Mouse (Mus musculus) duodenum, adult 2 months (tissue): Measurements from ENCODE around the gene Tyw1. TPM values are rescaled to one million over a fixed set of nuclear protein-coding genes. Genes with fewer than 3 reads are reported as not detected.

Source experiments
- polyA plus RNA-seq: library from polyadenylated mRNA; depleted of rRNA; stranded (reverse); fragments of >200 nt; gene quantifications from 2 replicates; pipeline ENCODE4 v1.2.3, GENCODE M21; 2012; ENCODE audit warnings: low replicate concordance; rRNA removed

The Tyw1 gene
- polyA plus RNA-seq, result 4.0 and 7.3 TPM in 2 replicates

GRCm38 (mm10) chr5:130255017-130255720 is at the start of gene Tyw1, which contains the start of gene Sbds:
Gene Tyw1, plus strand, starts transcription at chr5:130255619.
Gene Sbds, minus strand, starts transcription at chr5:130255530.

GRCm38 (mm10) chr5:130216781-130217180 is 38.6 kb upstream of the Tyw1 start, which contains the start of gene Tmem248:
Gene Tmem248, plus strand, starts transcription at chr5:130217081.

GRCm38 (mm10) chr5:130369237-130369636 is 113.8 kb downstream of the Tyw1 start, which contains the start of gene Caln1:
Gene Caln1, plus strand, starts transcription at chr5:130369455.

GRCm38 (mm10) chr5:130384222-130384912 is 128.9 kb downstream of the Tyw1 start, which contains the start of gene A330070K13Rik:
Gene A330070K13Rik, minus strand, starts transcription at chr5:130384631.

Other genes with a start within 250 kb of the Tyw1 start
- 26.2 and 43.8 TPM in 2 replicates for gene Asl, start 226.4 kb upstream of the Tyw1 start, polyA plus RNA-seq
- 3.9 and 4.3 TPM in 2 replicates for gene Crcp, start 226.3 kb upstream of the Tyw1 start, polyA plus RNA-seq
- gene Tpst1, start 182.3 kb upstream of the Tyw1 start, polyA plus RNA-seq, result 6.3 and 7.4 TPM in 2 replicates
- gene Kctd7, start 110.8 kb upstream of the Tyw1 start, polyA plus RNA-seq, result 1.5 and 3.0 TPM in 2 replicates
- 8.2 and 15.3 TPM in 2 replicates for gene Rabgef1, start 83.8 kb upstream of the Tyw1 start, polyA plus RNA-seq
- 24.5 and 27.0 TPM in 2 replicates for gene Tmem248, start 38.5 kb upstream of the Tyw1 start, polyA plus RNA-seq
- gene Sbds, start 89 bp upstream of the Tyw1 start, polyA plus RNA-seq, result 19.1 and 39.9 TPM in 2 replicates
- gene Caln1, start 113.8 kb downstream of the Tyw1 start, polyA plus RNA-seq, result 0.04 and 0.07 TPM in 2 replicates
- not detected in 2 replicates for gene A330070K13Rik, start 129.0 kb downstream of the Tyw1 start, polyA plus RNA-seq